Mouse (Mus musculus): ENCODE results near the gene Ccr2. TPM values are rescaled to one million over a fixed set of nuclear protein-coding genes. Genes with fewer than 3 reads are reported as not detected.
"Not testable (repeated sequence)": the region's sequence is repeated elsewhere in the genome, so short reads cannot be mapped to it uniquely, and the experiment has no call there.

Gene Ccr2
- polyA plus RNA-seq, 1 experiment = 0.13 TPM

DNA sequence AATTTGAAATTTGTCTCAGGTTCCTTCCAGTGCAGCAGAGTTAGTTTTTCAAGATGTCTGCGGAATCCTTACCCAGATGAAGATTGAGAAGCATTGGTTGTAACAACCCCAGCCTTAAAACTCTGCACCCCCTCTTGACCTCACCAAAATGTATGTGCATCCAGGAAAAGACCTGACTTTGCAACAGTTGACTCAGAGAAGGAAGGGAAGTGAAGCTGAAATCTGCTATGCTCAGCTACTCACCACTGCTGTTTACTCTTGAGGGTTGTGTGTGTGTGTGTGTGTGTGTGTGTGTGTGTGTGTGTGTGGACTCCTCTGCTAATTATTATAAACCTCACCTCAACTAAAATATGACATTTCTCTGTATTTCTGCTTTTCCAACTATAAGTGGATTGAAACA, 30.2 kb upstream of the Ccr2 start:
- TF ChIP-seq CTCF (IDR thresholded peaks at IDR 0.05; ENCODE audit: borderline replicate concordance, insufficient read depth, low read depth, low read length) (no peak), POLR2A (IDR thresholded peaks at IDR 0.05; ENCODE audit: borderline replicate concordance, insufficient read depth, low read length) (no peak)
- no peak overlapping the region for H3K4me3 ChIP-seq (replicated peaks; ENCODE audit: insufficient read depth, low read depth, low read length)
- H3K27me3 ChIP-seq (ENCODE audit: control insufficient read depth, insufficient read depth, low read length) = no peaks in the 10 kb centered on the region
- H3K4me1 ChIP-seq (ENCODE audit: control insufficient read depth, insufficient read depth, low read length) = no peaks in the 10 kb centered on the region
- DNase-seq = no peak
- H3K27ac ChIP-seq (ENCODE audit: insufficient read depth, low read length) = no peak overlapping the region
- WGBS = 78% methylated on average over 1 of the region's 1 CpGs

GRCm38 (mm10) chr9:124079803-124080202, 21.9 kb upstream of the Ccr2 start:
- no peak for DNase-seq
- H3K27me3 ChIP-seq (ENCODE audit: control insufficient read depth, insufficient read depth, low read length) = no peaks in the 10 kb centered on the region
- TF ChIP-seq CTCF (IDR thresholded peaks at IDR 0.05; ENCODE audit: borderline replicate concordance, insufficient read depth, low read depth, low read length) = no peak
- no peak for TF ChIP-seq POLR2A (IDR thresholded peaks at IDR 0.05; ENCODE audit: borderline replicate concordance, insufficient read depth, low read length)
- WGBS = 60% methylated on average over 4 of the region's 4 CpGs
- no peak overlapping the region for H3K4me3 ChIP-seq (replicated peaks; ENCODE audit: insufficient read depth, low read depth, low read length)
- no peak overlapping the region for H3K27ac ChIP-seq (ENCODE audit: insufficient read depth, low read length)
- no peaks in the 10 kb centered on the region for H3K4me1 ChIP-seq (ENCODE audit: control insufficient read depth, insufficient read depth, low read length)

DNA sequence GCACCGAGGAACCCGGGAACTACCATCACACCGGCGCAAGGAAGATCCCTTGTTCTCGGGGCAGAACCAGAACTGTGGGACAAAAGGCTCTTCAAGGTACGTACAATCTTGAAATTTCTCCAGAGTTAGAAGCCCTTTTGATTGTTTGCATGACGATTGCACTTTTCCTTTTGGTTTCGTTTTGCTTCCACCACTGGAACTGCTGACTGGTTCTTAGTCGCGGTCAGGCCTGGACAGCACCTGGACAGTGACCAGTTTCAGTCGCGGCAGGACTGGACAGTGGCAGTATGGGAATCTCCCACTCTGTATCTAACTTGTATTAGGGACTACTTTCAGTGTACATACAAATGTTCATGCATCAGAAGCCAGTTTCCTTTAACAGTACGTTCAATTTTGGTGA, 21.3 kb upstream of the Ccr2 start:
- 90% methylated on average over 13 of the region's 13 CpGs for WGBS
- not testable (repeated sequence) for H3K27me3 ChIP-seq (ENCODE audit: control insufficient read depth, insufficient read depth, low read length); H3K27ac ChIP-seq (ENCODE audit: insufficient read depth, low read length); DNase-seq; H3K4me1 ChIP-seq (ENCODE audit: control insufficient read depth, insufficient read depth, low read length); H3K4me3 ChIP-seq (replicated peaks; ENCODE audit: insufficient read depth, low read depth, low read length)

- H3K27me3 ChIP-seq (ENCODE audit: control insufficient read depth, insufficient read depth, low read length) = no peaks in the 10 kb centered on the region
- no peak overlapping the region for H3K4me3 ChIP-seq (replicated peaks; ENCODE audit: insufficient read depth, low read depth, low read length)
- WGBS = 78% methylated on average over 1 of the region's 1 CpGs
- DNase-seq = no peak
- TF ChIP-seq POLR2A (IDR thresholded peaks at IDR 0.05; ENCODE audit: borderline replicate concordance, insufficient read depth, low read length) (no peak), CTCF (IDR thresholded peaks at IDR 0.05; ENCODE audit: borderline replicate concordance, insufficient read depth, low read depth, low read length) (no peak)
- no peak overlapping the region for H3K27ac ChIP-seq (ENCODE audit: insufficient read depth, low read length)
- H3K4me1 ChIP-seq (ENCODE audit: control insufficient read depth, insufficient read depth, low read length) = no peaks in the 10 kb centered on the region
Measured at GRCm38 (mm10) chr9:124090441-124090840, 11.3 kb upstream of the Ccr2 start.

GRCm38 (mm10) chr9:124099127-124099526, 2.6 kb upstream of the Ccr2 start:
- Histone ChIP-seq H3K27ac (ENCODE audit: insufficient read depth, low read length) (no peak overlapping the region), H3K4me1 (ENCODE audit: control insufficient read depth, insufficient read depth, low read length) (no peaks in the 10 kb centered on the region), H3K4me3 (replicated peaks; ENCODE audit: insufficient read depth, low read depth, low read length) (no peak overlapping the region), H3K27me3 (ENCODE audit: control insufficient read depth, insufficient read depth, low read length) (no peaks in the 10 kb centered on the region)
- DNase-seq = no peak
- TF ChIP-seq CTCF (IDR thresholded peaks at IDR 0.05; ENCODE audit: borderline replicate concordance, insufficient read depth, low read depth, low read length) = no peak
- no peak for TF ChIP-seq POLR2A (IDR thresholded peaks at IDR 0.05; ENCODE audit: borderline replicate concordance, insufficient read depth, low read length)
- WGBS = 84% methylated on average over 1 of the region's 1 CpGs

- WGBS = 78% methylated on average over 1 of the region's 1 CpGs
- no peak overlapping the region for H3K4me3 ChIP-seq (replicated peaks; ENCODE audit: insufficient read depth, low read depth, low read length)
Measured at GRCm38 (mm10) chr9:124100357-124100756, 1.4 kb upstream of the Ccr2 start.

DNA sequence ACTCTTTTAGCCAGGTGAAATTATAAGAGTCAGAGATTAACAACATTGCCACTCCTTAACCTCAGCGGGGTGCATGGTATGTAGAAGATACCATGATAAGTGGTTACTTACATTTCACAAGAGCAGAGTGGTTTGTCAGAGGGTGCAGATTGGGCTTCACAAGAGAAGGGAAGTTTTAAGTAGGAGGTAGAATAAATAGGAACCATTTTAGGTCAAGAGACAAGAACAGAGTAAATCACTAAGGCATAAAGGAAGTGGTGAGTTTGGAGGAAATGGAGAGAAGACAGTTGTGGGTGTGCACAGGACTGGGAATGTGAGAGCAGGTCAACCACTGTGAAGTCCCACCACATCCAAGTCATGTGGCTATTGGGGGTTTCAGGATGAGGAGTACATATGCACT, 1.4 kb downstream of the Ccr2 start:
- TF ChIP-seq CTCF (IDR thresholded peaks at IDR 0.05; ENCODE audit: borderline replicate concordance, insufficient read depth, low read depth, low read length) (no peak), POLR2A (IDR thresholded peaks at IDR 0.05; ENCODE audit: borderline replicate concordance, insufficient read depth, low read length) (no peak)
- WGBS = 76% methylated on average over 1 of the region's 1 CpGs

More at GRCm38 (mm10) chr9:124100357-124100756, 1.4 kb upstream of the Ccr2 start:
- Histone ChIP-seq H3K27ac (ENCODE audit: insufficient read depth, low read length) (no peak overlapping the region), H3K27me3 (ENCODE audit: control insufficient read depth, insufficient read depth, low read length) (no peaks in the 10 kb centered on the region), H3K4me1 (ENCODE audit: control insufficient read depth, insufficient read depth, low read length) (no peaks in the 10 kb centered on the region)
- TF ChIP-seq CTCF (IDR thresholded peaks at IDR 0.05; ENCODE audit: borderline replicate concordance, insufficient read depth, low read depth, low read length) (no peak), POLR2A (IDR thresholded peaks at IDR 0.05; ENCODE audit: borderline replicate concordance, insufficient read depth, low read length) (no peak)
- DNase-seq = no peak

DNA sequence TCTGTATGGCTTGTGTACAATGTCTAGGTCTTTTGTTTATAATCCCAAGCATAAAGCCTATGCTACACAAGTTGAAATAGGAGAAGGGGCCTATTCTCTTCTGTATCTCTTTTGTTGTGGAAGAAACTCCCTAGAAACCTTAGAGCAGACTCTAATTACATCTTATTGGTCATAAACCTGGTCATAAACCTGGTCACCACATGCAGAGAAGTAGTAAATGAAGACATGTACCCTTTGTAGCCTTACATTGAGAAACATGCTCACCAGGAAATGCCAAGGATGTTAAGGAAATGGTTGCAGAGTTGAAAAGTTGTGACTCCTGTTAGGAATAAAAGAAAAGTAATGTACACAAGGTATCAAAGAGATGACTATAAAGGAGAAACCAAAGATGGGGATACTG, 3.4 kb downstream of the Ccr2 start:
- Histone ChIP-seq H3K4me3 (replicated peaks; ENCODE audit: insufficient read depth, low read depth, low read length) (no peak overlapping the region), H3K27me3 (ENCODE audit: control insufficient read depth, insufficient read depth, low read length) (no peaks in the 10 kb centered on the region), H3K4me1 (ENCODE audit: control insufficient read depth, insufficient read depth, low read length) (no peaks in the 10 kb centered on the region), H3K27ac (ENCODE audit: insufficient read depth, low read length) (no peak overlapping the region)
- DNase-seq = no peak
- TF ChIP-seq POLR2A (IDR thresholded peaks at IDR 0.05; ENCODE audit: borderline replicate concordance, insufficient read depth, low read length) (no peak), CTCF (IDR thresholded peaks at IDR 0.05; ENCODE audit: borderline replicate concordance, insufficient read depth, low read depth, low read length) (no peak)

More for the DNA sequence above, 1.4 kb downstream of the Ccr2 start:
- Histone ChIP-seq H3K27me3 (ENCODE audit: control insufficient read depth, insufficient read depth, low read length) (no peaks in the 10 kb centered on the region), H3K27ac (ENCODE audit: insufficient read depth, low read length) (no peak overlapping the region), H3K4me3 (replicated peaks; ENCODE audit: insufficient read depth, low read depth, low read length) (no peak overlapping the region), H3K4me1 (ENCODE audit: control insufficient read depth, insufficient read depth, low read length) (no peaks in the 10 kb centered on the region)
- DNase-seq = no peak

DNA sequence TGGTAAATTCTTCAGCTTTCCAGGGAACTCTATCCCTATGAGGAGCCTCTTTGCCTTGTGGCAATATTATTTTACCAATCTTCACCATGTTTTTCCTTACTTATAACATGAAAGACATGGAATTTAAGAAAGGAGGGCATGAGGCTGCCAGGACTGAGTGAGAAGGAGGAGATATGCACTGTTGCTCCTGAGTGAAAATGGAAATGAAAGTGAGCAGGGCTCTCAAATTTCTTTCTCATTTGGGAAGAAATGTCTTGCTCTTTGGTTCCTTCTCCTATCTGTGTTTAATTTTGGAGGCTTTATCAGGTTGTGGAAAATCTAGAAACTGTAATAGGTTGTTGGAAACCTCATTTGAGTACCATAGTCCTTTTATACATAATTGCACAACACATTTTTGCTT, 5.5 kb downstream of the Ccr2 start:
- no peak for DNase-seq
- Histone ChIP-seq H3K27me3 (ENCODE audit: control insufficient read depth, insufficient read depth, low read length) (no peaks in the 10 kb centered on the region), H3K4me3 (replicated peaks; ENCODE audit: insufficient read depth, low read depth, low read length) (no peak overlapping the region), H3K27ac (ENCODE audit: insufficient read depth, low read length) (no peak overlapping the region), H3K4me1 (ENCODE audit: control insufficient read depth, insufficient read depth, low read length) (no peaks in the 10 kb centered on the region)
- TF ChIP-seq CTCF (IDR thresholded peaks at IDR 0.05; ENCODE audit: borderline replicate concordance, insufficient read depth, low read depth, low read length) (no peak), POLR2A (IDR thresholded peaks at IDR 0.05; ENCODE audit: borderline replicate concordance, insufficient read depth, low read length) (no peak)

All from cerebellum, adult 2 months (tissue).